Mouse (Mus musculus): ENCODE data around the gene Fbp1.
"Not testable (repeated sequence)": the region's sequence is repeated elsewhere in the genome, so short reads cannot be mapped to it uniquely, and the experiment has no call there.

Fbp1 gene

DNA sequence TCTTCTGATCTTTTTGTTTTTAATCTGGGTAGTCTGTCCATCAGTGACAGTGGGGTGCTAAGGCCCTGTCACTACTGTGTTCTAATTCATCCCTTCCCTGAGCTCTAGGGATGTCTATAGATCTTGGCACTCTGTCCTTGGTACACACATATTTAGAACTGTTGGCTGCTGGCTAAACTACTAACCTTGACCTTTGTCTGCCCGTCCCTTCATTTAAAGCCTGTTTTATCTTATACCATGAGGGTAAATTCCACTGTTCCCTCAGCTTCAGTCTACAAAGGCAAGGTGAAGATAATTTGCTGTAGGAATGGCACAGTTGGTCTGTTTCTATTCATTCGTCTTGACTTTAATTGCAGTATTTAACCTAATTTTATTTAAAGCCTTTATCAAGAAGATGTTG lies 55.8 kb downstream of the Fbp1 start:
- DNase-seq (ENCODE audit: low spot score): no peak

DNA sequence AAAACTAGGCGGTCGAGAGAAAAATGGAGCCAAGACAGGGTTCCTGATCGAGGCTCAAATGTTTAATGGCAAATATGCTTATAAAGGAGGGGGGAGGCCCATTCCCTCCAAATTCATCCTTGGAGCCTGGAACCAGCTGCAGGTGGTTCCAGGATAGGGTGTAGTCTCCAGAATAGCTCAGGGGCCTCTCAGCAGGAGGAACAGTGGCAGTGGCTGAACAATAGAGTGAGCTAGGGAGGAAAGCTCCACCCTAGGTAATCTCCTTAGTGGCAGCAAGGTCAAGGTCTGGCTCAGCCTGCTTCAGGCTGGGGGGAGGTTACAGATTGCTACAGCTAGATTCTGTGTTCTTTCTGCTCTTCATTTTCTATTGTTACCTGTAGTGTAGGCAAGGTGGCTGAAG lies 72.4 kb downstream of the Fbp1 start:
- DNase-seq (ENCODE audit: low spot score): not testable (repeated sequence)

Measured in yolk sac, embryonic 10.5 days (tissue).